Mouse (Mus musculus): ENCODE measurements at regions not wholly inside any gene's neighbourhood (a gene's known extent, or its start where the extent isn't known, plus 50 kb on each side); places are given as distances from the start of the nearest gene placed in this dataset.

- peak; percentile 49 for DNase-seq
Observed at GRCm38 (mm10) chr16:30775740-30776700, 176.5 kb downstream of the Fam43a start.

- DNase-seq = no peak
Observed at GRCm38 (mm10) chr16:30777416-30777815, 177.9 kb downstream of the Fam43a start.

GRCm38 (mm10) chr16:30778078-30778477 is 178.6 kb downstream of the Fam43a start:
- peak; percentile 35 for DNase-seq

- DNase-seq = no peak
Observed at GRCm38 (mm10) chr16:30778945-30779344, 179.4 kb downstream of the Fam43a start.

- no peak for DNase-seq
Observed at GRCm38 (mm10) chr16:30784261-30784660, 184.7 kb downstream of the Fam43a start.

- DNase-seq = no peak
Observed at GRCm38 (mm10) chr16:30784949-30785348, 185.4 kb downstream of the Fam43a start.

- no peak for DNase-seq
Observed at GRCm38 (mm10) chr16:30786060-30786459, 186.5 kb downstream of the Fam43a start.

GRCm38 (mm10) chr16:30787351-30787750 is 187.8 kb downstream of the Fam43a start:
- no peak for DNase-seq

- no peak for DNase-seq
Observed at GRCm38 (mm10) chr16:30788321-30788781, 188.8 kb downstream of the Fam43a start.

- DNase-seq = no peak
Observed at GRCm38 (mm10) chr16:30788944-30789781, 189.6 kb downstream of the Fam43a start.

- DNase-seq = peak; percentile 22
Observed at GRCm38 (mm10) chr16:30790036-30790435, 190.5 kb downstream of the Fam43a start.

GRCm38 (mm10) chr16:30790551-30791001 is 191.1 kb downstream of the Fam43a start:
- peak; percentile 62 for DNase-seq

- no peak for DNase-seq
Observed at GRCm38 (mm10) chr16:30791048-30791855, 191.7 kb downstream of the Fam43a start.

- no peak for DNase-seq
Observed at GRCm38 (mm10) chr16:30792738-30793377, 193.3 kb downstream of the Fam43a start.

- DNase-seq = no peak
Observed at GRCm38 (mm10) chr16:30793378-30793753, 193.8 kb downstream of the Fam43a start.

- no peak for DNase-seq
Observed at GRCm38 (mm10) chr16:30793856-30794255, 194.3 kb downstream of the Fam43a start.

GRCm38 (mm10) chr16:30795501-30795904 is 196.0 kb downstream of the Fam43a start:
- DNase-seq = no peak

GRCm38 (mm10) chr16:30796103-30796502 is 196.6 kb downstream of the Fam43a start:
- no peak for DNase-seq

- no peak for DNase-seq
Observed at GRCm38 (mm10) chr16:30797006-30797405, 197.5 kb downstream of the Fam43a start.

GRCm38 (mm10) chr16:30797973-30798471 is 198.5 kb downstream of the Fam43a start:
- no peak for DNase-seq

GRCm38 (mm10) chr16:30798536-30798935 is 199.0 kb downstream of the Fam43a start:
- no peak for DNase-seq
